Mouse (Mus musculus) testis, postnatal 10 days (tissue): ENCODE data around the gene Tulp2.
"Not testable (repeated sequence)": the region's sequence is repeated elsewhere in the genome, so short reads cannot be mapped to it uniquely, and the experiment has no call there.

Experiments
- DNase-seq: peaks from one replicate; pipeline ENCODE4 v3.0.0; 2021; ENCODE audit warnings: low spot score

Tulp2 gene

DNA sequence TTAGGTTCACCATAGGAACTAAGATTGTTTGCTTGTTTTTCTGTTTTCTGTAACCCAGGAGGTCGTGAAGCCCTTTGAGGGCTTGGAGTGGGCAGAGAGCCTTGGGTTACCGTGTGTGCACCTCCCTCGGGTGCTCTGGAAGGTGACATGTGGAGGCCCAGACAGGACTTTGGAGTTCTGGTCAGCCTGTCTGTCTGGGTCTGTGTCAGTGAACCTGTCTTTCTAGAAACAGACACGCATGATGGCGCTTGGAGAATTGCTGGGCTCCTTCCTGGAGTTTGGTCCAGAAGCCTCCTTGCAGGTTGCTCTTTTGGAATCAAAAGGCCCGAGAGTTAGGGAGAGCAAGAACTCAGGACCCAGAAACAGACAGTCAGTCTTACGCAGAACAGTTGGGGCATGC, 21.3 kb upstream of the Tulp2 start:
- DNase-seq, result no peak

DNA sequence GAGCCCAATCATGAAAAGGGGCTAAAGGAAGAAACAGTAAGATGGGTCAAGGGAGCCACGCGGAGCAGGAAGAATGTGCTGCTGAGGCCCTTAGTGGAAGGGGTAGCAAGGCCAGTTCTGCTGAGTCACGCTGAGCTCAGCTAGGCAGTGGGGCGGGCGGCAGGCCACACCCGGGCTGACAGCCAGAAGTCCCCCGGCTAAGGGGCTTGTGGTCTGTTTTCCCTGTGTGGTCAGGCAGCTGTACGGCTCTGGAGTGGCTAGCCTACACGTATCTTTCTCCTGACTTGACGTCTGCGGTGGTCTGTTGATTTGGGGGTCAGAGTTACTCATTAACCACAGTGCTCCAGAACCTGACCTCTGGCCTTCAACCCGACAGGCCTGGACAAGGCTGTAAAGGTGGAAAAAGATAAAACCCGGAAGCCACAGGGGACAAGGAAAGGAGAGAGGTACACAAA, 20.8 kb upstream of the Tulp2 start:
- peak; percentile 70 for DNase-seq

DNA sequence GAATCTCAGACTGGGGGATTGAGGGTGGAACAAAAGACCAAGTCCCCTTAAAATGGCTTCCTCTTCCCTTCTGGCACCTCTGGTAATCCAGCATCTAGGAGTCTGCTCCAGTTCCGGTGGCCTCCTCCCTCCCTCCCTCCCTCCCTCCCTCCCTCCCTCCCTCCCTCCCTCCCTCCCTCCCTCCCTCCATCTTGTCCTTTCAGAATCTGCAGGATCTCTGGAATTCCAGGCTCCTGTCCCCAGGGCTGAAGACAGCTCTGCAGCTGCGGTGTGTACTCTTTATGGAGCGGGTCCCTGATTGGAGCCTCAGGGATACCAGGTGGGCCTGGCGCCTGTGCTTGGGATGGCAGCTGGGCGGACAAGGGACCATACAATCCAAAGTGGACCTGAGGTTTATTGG, 20.4 kb upstream of the Tulp2 start:
- DNase-seq, result no peak

DNA sequence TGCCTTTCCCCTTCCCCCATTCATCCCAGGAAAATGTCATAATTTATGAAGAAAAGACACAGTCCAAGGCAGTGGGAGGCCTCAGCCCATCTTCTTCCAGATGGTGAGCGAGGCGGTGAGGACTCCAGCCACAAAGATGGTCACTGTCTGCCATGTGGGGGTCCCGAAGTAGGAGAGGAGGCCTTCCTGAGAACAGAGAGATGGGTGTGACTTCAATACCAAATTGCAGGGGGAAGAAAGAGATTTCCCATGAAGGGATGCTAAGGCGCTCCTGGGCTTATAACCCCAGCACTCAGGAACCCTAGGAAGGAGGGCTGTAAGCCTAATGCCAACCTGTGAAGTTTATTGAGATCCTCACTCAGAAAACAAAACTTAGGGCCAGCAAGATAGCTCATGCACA, 19.9 kb upstream of the Tulp2 start:
- DNase-seq, result no peak

DNA sequence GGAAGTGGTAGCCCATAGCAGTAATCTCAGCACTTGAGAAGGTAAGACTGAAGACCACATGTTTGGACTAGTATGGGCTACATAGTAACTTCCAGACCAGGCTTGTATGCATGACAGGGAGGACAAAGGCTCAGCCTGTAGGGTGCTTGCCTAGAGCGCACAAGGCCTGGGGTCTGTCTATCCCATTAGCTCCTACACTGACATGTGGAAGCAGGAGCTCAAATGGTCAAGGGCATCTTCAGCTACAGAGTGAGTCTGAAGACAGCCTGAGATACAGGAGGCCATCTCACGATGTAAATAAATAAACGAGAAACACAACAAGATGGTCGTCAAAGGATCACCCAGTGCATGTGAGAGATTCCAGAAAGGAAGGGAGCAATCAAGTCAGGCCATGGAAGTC, 19.4 kb upstream of the Tulp2 start:
- DNase-seq, result no peak

DNA sequence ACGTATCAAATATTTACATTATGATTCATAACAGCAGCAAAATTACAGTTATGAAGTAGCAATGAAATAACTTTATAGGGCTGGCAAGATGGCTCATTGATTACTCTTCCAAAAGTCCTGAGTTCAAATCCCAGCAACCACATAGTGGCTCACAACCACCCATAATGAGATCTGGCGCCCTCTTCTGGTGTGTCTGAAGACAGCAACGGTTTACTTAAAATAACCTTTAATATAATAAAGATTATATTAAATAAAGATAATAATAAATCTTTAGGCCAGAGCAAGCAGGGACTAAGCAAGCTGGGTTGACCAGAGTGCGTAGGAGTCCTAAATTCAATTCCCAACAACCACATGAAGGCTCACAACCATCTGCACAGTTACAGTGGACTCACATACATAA, 18.8 kb upstream of the Tulp2 start:
- DNase-seq, result not testable (repeated sequence)

DNA sequence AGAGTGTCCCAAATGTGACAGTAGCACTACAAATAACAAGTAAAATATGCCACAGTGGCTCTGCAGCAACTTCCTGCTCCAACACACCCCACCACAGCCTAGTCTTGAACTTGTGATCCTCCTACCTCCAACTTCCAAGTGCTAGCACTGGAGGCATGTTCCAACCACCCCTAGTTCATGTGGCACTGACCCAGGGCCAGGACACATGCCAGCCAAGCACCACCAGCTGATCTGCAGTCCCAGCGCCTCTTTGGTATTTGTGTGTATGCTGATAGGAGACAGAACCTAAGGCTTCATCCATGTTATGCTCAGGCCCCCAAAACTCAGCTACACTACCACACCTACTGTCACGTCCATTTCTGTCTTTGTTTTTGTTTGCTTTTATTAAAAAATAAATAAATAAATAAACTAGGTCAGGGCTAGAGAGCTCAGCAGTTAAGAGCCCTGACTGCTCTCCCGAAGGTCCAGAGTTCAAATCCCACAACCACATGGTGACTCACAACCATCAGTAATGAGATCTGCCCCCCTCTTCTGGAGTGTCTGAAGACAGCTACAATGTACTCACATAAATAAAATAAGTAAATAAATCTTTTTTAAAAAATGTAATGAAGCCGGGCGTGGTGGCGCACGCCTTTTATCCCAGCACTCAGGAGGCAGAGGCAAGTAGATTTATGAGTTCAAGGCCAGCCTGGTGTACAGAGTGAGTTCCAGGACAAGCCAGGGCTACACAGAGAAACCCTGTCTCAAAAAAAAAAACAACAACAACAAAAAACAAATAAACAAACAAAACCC, 17.5 kb upstream of the Tulp2 start:
- no peak for DNase-seq

DNA sequence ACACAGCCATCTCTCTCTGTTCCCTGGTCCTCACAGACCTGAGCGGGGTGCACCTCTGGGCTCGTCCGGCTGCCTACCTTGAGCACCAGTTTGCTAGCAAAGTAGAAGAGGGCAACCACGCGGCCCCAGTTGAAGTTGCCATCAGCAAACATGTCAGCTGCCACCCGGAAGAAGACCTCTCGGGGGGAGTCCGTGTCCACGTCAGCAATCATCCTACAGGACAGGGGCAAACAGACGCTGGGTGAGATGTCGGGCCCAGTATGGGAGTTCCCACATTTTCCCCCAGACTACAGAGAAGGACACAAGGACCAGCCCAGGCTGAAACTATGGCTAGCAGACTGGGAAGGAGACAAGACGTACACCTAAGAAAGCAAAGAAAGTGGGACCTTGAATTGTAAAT, 16.6 kb upstream of the Tulp2 start:
- no peak for DNase-seq

DNA sequence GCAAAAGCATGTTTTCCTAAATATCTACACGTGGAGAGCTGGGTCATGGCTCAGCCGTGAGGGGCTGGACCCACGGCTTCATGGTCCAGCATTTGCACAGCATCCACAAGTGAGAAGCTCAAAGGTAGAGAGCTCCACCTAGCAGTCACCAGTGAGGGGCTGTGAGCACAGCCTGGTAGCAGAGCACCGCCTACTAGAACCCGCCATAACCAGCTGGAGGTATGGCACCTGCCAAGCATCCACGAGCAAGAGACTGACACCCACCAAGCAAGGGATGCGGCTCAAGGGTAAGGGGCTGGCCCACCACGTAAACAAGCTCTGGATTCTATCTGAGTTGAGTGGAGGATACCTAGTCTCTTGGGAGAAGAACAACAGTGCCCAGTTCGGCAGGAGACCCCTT, 16.1 kb upstream of the Tulp2 start:
- DNase-seq, result no peak

DNA sequence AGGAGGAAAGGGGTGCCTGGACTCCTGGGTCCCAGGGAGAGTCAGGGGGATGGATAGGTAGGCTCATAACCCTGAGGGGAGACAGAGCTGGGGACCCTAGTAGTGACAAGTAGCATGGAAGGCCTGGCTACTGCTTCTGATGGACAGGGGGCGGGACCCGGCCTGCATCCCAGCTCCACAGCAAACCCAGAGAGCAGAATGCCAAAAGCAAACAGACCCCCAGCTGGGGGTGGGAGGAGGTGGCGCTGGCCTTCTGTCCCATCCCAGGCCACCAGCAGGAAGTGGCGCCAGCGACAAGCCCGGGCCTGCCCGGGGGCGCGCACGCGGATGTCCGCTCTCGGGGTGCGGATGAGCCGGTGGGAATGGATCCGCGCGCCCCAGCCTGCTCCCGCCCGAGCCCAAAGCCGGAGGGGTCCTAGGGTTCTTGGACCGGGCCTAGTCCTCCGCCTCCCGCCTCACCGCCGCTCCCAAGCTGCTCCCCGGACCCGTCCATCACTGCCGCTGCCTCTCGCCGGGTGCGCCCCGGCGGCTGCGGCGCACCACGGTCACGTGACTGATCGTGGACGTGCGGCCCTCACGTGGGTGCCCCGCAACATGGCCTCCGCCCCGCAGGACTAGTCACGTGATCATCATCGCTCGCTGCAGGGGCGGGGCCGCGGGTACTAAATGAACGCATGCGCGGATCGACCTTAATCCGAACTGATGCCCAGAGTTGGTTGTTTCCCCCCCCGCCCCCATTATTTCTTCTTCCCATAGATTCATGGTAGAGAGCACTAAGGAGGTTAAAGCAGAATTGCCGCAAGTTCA, 15.2 kb upstream of the Tulp2 start, which contains the start of gene Bax:
Gene Bax, minus strand, starts transcription at position 616 of the 807 bp plus-strand sequence.
- peak; percentile 98 for DNase-seq

DNA sequence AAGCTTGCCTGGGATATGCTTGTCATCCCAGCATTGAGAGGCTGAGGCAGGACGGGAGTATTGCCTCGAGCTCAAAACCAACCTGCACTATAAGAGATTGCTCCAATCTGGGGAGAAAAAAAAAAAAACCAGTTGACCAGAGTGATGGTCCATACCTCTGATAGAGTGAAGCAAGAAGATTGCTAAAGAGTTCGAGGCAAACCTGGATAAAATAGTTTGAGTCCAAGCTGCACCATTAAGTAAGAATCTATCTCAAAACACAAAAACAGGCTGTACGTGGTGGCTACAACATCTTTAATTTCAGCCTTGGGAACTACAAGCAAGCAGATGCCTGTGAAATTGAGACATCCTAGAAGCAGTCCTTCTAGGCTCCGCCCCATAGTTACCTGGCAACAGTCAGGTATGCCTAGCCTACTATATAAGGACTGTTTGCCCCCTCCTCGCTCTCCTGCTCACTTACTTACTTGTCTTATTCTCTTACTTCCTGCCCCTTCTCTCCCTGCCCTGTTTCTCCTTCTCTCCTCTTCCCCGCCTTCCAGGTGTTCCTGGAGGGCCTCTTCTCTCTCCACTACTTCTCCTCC, 14.5 kb upstream of the Tulp2 start:
- DNase-seq, result no peak

DNA sequence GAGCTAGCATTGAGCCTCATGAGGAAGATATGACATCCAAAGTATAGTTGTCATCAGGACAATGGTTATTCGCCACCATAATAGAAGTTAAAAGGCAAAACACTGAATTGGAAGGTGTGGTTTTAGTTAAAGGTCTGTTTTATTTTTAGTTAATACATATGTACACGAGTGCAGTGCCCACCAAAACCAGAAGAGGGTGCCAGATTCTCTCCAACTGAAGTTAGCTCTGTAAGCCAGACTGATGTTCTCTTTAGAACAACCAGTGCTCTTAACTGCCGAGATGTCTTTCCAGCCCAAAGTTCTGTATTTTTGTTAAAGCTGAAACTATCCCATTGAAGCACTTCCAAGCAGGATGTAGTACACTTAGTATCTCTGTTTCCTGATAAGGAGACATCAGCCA, 10.8 kb upstream of the Tulp2 start:
- peak; percentile 88 for DNase-seq

DNA sequence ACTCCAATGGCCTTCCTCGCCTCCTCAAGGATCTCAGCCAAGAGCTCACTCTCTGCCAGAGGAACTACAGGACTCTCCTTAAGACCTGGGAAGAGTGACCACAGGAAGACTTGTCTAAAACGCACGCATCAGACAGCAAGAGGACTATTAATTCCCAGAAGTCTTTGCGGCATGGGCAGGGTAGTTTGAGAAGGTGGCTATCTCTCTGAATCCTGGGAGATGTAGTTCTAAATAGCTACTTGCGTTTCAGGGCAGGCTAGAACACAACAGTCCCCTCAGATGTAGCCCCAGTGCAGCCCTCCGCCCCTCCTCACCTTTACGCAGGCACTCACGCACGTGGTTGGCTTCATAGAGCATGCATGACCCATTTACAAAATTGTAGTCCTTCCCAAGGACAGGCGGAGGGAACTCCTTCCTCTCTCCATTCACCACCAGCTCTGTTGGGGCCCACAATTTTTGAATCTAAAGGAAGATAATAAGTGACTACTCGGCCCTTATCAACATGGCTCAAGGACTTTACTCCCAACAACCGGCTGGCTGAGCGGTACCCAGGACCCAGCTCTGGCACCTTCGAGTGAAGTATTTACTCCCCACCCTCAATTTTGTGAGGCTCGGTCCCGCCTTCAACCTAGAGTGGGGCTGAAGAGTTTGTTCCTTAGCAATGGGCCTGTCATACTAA, 6.2 kb upstream of the Tulp2 start:
- no peak for DNase-seq

DNA sequence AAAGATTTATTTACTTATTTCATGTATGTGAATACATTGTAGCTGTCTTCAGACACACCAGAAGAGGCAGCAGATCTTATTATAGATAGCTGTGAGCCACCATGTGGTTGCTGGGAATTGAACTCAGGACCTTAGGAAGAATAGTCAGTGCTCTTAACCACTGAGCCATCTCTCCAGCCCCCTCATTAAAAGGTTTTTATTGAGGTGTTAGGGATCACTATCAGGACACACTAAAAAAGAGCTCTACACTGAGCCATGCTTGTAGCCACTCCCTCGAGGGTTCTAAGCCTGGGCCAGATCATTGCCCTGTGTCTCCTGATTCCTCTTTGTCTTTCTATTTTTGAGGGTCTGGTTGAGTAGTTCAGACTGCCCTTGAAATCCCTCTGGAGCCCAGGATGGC, 5.2 kb upstream of the Tulp2 start:
- no peak for DNase-seq

DNA sequence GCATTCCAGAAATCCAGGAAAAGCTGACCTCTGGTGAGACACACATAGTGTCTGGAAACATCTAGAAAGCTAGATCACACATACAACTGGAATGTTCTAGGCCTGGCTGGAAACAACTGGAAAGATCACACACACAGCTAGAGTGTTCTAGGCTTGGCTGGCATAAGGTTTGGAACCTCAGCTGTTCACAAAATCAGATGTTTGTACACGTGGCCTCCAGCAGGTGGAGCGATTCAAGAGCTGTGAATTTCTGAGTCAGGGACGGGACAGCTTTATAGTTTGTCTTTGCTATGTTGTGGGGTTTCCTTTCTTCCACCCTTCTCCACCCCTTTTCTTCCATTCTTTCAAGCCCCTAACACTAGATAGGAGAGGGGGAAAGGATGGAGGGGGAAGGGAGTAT, 4.7 kb upstream of the Tulp2 start:
- DNase-seq, result peak; percentile 74

DNA sequence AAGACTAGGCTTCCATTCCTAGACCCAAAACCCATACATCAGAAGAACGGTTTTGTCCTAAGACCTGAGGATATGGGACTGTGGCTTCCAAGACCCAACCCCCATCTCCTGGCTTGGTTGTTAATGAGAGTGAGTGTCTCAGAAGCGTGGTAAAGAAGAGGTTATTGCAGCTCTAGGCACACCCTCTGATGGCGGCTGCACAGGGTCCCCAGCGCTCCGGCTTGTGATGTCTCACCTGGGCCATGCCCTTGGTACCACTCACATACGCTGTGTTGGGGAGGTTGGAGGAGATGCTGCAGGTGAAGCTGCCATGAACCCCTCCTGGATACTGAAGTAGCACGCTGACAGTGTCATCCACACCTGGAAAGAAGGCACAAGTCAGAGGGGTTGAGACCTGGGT, 2.9 kb upstream of the Tulp2 start:
- DNase-seq, result no peak

DNA sequence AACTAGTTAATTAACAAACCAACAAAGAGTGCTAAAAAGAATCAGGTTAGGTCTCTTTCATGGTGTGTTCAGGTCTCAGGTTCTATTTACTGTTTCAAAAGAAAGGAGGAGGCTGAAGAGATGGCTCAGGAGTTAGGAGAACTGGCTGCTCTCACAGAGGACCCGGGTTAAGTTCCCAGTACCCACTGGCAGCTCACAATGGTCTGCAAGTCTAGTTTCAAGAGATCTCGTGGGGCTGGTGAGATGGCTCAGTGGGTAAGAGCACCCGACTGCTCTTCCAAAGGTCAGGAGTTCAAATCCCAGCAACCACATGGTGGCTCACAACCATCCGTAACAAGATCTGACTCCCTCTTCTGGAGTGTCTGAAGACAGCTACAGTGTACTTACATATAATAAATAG, 1.4 kb upstream of the Tulp2 start:
- not testable (repeated sequence) for DNase-seq

DNA sequence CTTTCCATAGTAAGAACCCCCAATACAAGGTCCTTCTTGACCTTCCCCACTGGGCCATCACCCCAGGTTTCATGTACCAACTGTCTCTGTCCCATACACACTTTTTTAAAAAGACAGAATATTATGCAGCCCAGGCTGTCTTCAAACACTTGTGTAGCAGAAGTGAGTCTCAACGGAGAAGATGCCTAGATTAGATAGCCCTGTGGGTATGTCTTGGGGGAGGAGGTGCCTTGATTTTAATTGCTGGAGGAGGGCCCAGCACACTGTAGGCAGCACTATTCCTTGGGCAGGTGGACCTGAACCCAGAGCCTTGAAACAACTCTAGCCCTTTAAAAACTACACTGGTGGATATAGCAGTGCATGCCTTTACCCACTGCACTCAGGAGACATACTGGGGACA, 489 bp downstream of the Tulp2 start:
- DNase-seq, result no peak

DNA sequence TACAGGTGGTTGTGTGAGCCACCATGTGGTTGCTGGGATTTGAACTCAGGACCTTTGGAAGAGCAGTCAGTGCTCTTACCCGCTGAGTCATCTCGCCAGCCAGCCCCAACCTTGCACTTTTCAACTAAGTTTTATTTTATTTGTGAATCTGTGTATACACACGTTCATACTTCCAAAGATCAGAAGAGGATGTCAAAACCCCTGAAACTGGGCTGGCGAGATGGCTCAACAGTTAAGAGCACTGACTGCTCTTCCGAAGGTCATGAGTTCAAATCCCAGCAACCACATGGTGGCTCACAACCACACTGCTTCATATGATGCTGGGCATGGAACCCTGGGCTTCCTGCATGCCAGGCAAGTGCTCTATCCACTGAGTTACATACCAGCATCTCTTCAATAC, 3.3 kb downstream of the Tulp2 start:
- DNase-seq, result not testable (repeated sequence)

DNA sequence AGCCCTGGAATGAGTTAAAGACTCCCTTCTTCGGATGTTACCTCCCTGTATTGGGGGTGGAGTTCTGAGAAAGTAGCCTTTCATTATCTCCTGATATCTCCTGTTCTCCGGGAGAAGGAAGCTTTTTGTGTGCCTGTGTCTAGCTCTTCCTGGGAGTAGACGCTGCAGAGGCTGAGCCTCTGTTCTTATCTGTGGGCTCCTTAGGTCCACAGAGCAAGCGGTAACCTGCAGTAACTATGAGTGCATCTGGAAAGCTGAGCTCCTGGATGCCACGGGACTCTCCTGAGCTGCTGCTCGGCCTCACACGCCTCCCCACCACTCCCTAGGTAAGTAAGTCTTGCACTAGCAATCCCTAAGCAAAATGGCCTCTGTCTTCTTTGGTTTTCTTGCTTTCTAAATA, 4.5 kb downstream of the Tulp2 start:
- no peak for DNase-seq

DNA sequence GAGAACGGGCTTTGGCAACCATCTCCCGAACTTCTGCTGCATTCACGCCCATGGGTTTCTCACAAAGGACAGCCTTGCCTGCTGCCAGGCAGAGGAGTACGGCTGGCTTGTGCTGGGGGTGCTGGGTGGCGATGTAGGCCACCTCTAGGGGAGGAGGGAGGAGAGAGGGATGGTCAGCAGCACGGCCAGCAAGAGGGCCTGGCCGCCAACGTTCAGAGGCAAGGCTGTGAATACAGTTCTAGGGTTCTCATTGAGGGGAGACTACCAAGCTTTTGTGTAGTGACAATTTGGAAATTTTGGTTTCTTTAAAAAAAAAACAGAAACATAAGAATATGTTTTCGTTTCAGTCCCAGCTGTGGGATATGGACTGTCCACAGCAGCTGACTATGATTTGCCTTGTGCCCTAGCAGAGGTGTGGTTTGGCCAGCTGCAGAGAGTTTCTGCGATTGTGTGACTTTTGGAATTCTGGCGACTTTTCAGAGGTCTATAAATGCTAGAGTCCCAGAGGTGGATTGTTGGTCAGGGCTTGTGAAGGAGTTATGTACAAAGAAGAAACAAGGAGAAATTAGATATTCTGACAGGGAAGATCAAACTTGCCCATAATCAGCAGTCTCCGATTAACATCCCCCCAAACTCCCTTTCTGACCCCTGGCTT, 5.2 kb downstream of the Tulp2 start, which contains the start of gene Gm45808:
Gene Gm45808, minus strand, starts transcription at position 51 of the 655 bp plus-strand sequence.
- DNase-seq, result no peak

DNA sequence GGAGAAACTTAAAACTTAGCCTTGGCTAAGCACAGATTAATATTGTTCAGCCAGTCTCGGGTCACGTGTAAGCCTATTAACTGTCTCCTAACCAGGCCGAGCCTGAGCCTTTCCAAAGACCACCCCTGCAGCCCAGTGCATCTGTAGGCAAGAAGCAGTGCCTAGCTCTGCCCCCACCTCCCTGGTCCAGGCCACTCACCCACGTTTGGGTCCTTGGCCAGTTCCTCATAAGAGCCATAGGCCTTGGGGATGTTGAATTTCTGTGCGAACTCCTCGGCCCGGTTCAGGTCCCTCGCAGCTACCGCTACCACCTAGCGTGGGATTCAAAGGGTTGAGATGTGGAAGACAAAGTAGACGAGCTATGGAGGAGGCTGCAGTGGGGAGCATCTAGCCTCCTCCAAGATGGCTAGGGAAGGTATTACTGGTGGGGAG, 6.2 kb downstream of the Tulp2 start:
- DNase-seq, result no peak
